Mouse (Mus musculus): ENCODE data around the gene Btnl2.
"Not testable (repeated sequence)": the region's sequence is repeated elsewhere in the genome, so short reads cannot be mapped to it uniquely, and the experiment has no call there.

The Btnl2 gene

GRCm38 (mm10) chr17:34354539-34354938 is at the start of gene Btnl2:
Btnl2 (plus strand) TSS chr17:34354822.
- no peak for DNase-seq

DNA sequence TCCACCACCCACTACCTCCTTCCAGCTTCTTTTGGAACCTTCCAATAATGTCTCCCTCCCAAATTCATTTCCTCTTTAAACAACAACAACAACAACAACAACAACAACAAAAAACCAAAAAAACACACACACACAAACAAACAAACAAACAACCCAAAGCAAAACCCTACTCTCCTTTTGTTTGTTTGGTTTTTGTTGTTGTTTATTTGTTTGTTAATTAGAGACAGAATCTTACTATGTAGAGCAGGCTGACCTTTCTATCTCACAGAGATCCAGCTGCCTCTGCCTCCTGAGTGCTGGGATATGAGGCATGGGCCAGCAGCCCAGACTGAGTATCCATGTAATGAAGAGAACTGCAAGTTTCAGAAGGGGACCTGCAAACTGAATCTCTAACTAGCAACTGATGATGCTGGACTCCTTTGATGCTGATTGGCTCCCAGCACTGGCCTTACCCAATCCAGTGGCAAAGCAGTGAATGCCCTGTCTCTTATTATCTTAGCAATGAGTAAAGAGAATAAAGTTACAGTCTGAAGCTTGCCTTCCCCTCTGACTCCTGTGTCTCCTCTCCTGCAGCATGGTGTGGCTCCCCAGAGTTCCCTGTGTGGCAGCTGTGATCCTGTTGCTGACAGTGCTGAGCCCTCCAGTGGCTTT is 49.1 kb upstream of the Btnl2 start, which contains the start of gene H2-Eb1:
TSS of gene H2-Eb1 (plus strand) at position 488 of the 651 bp plus-strand sequence.
- peak; percentile 57 to 77 for DNase-seq

GRCm38 (mm10) chr17:34306407-34306806 is 48.2 kb upstream of the Btnl2 start:
- no peak for DNase-seq

DNA sequence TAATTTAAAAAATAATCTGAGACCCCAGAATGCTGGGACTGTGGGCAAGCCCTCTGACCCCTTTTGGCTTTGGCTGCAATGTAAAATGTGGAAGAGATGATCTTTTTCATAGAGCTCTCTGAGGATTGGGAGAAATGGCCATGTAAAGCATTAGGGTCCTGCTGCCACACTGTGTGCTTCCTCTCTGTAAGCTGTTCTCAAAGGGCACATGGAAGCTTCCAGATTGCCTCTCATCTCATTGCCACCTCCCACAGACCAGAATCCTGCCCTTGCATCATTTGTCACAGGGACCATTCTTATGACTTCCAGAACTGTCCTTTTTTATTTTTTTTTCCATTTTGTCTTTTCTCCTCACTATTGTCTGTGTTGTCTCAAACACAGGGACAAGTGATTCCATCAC is 47.4 kb upstream of the Btnl2 start:
- no peak for DNase-seq

DNA sequence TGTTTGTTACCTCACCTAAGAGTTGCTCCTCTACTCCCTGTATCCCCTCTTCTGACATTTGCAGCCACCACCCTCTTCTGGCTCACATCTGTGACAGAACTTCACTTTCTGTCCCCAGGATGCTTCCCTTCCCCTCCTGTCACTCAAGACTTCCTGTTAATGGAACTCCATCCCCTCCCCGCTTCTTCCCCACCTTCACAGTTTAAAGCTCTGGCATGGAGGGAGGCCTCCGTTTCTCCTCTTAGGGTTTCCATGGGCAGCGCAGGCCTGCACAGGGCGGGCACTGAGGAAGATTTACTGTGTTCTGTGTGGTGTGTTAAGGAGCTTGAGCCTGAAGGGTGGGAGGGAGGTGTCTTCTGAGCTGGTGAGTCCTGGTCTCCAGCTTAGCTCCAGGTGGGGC is 46.5 kb upstream of the Btnl2 start:
- no peak for DNase-seq

GRCm38 (mm10) chr17:34309225-34309624 is 45.4 kb upstream of the Btnl2 start:
- no peak for DNase-seq

DNA sequence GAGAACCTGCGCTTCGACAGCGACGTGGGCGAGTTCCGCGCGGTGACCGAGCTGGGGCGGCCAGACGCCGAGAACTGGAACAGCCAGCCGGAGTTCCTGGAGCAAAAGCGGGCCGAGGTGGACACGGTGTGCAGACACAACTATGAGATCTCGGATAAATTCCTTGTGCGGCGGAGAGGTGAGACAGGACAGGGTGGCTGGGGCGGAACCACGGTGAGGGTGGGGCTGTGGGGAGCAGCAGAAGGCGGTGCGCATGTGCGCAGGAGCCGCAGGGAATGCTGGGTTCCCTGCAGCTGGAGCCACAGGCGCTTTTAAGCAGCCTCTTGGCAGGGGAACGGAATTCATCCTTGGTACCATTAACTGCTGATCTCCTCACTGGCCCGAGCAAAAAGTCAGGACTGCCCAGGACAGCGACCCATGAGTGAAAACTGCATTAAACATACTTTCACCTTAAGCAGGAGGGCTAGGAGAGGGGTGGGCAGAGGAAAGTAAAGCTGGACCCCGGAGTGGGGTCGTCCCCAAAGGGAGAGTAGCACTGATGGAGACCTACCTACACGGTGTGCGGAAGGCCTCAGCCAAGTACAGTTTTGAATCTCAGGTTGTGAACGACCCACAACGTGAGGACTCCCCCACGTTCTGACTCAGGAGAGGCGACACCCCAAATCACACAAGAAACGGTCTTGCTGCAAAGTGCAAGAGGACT is 44.8 kb upstream of the Btnl2 start:
- DNase-seq = peak; percentile 51 to 72

- not testable (repeated sequence) for DNase-seq
Measured at GRCm38 (mm10) chr17:34310526-34310925, 44.1 kb upstream of the Btnl2 start.

GRCm38 (mm10) chr17:34312185-34312584 is 42.4 kb upstream of the Btnl2 start:
- no peak for DNase-seq

- DNase-seq = peak; percentile 65 to 71
Measured at GRCm38 (mm10) chr17:34313393-34313792, 41.2 kb upstream of the Btnl2 start.

- no peak for DNase-seq
Measured at GRCm38 (mm10) chr17:34314286-34314685, 40.3 kb upstream of the Btnl2 start.

- no peak for DNase-seq
Measured at GRCm38 (mm10) chr17:34315512-34315911, 39.1 kb upstream of the Btnl2 start.

DNA sequence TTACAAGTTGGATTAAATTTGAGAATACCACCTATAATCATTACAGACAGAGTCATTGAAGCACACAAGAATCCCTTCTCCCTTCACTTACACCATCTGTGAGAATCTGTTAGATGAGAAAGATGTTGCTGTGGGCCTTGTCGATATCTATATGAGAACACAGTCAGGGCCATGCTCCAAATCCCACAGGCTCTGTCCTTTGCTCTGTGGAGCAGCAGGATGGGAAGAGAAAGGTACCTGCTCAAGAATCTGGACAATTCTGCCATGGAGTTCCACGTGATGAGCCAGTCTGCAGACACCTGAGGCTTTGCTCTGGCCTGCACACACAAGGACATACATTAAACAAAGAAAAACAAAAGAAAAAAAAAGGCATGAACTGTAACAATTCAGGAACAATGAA is 37.9 kb upstream of the Btnl2 start:
- no peak for DNase-seq

- DNase-seq = no peak
Measured at GRCm38 (mm10) chr17:34317275-34317674, 37.3 kb upstream of the Btnl2 start.

GRCm38 (mm10) chr17:34325436-34325835 is 29.2 kb upstream of the Btnl2 start, which contains the start of gene H2-Eb2:
H2-Eb2 (plus strand) TSS chr17:34325665.
- DNase-seq = no peak

GRCm38 (mm10) chr17:34326373-34326772 is 28.2 kb upstream of the Btnl2 start:
- DNase-seq = no peak

DNA sequence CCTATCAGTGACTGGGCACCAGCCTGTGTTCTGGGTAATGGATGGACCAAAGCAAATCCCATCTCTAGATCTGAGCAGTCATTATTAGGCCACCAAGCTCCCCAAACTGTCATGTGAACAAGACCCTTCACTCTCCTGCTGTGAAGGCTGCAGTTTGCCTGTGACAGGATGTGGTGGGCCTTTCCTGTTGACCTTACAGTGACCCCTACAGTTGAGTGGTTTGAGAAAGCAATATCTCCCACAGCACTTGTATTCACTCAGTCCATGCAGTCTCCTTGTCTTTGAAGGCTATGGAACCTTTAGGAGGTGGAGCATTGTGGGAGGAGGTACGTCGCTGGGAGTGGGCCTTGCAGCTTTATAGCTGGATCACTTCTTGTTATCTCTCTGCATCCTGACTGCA is 24.8 kb upstream of the Btnl2 start:
- no peak for DNase-seq

- no peak for DNase-seq
Measured at GRCm38 (mm10) chr17:34331200-34331599, 23.4 kb upstream of the Btnl2 start.

DNA sequence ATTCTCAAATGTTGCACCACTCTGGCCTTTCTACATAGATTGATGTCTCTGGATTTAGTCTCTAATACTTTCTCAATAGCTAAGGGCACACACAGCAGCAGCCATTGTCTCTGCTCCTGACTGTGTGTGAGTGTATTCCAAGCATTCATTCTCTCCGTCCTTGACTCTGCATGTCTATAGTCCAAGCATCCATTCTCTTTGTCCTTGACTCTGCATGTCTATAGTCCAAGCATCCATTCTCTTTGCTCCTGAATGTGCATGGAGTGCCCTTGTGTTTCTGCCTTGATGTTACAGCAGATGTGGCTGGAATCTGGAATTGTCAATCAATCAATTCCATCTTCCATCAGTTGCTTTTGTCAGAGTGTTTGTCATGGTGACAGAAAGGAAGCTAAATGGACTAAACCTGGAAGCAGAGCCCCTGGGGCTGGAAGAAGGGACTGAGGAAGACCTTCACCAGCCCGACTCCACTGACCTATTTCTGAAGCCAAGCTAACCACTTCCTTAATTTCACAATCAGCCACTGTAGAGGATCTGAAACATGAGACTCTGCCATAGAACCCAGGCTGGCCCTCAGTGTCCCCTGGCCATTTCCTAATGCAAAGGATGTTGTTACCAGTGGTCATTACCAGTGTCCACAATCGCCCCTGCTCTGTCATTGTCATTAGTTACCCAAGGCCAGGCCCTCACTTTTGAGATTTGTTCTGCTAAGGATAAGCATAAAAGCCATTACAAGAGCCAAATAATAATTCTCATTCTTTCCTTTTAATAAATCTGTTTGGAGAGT is 13.8 kb upstream of the Btnl2 start:
- no peak for DNase-seq

- DNase-seq = no peak
Measured at GRCm38 (mm10) chr17:34344882-34345281, 9.7 kb upstream of the Btnl2 start.

DNA sequence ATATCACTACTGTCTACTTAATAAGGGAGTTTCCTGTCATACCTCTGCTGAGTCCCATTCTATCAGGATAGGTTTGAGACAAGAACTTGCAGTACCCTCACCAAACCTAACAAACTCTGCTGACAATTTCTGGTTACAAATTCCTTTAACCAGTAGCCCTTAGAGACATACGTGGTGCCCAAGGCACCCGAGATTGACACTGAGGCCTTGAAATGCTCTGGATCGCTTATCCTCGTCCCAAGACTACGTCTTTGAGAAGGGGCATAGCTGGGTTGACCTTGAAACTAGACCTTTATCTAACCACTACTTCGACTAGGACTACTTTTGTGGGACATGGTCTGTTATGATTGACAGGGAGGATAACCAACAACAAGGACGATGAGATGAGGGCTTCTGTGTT is 9.1 kb upstream of the Btnl2 start:
- DNase-seq = no peak

DNA sequence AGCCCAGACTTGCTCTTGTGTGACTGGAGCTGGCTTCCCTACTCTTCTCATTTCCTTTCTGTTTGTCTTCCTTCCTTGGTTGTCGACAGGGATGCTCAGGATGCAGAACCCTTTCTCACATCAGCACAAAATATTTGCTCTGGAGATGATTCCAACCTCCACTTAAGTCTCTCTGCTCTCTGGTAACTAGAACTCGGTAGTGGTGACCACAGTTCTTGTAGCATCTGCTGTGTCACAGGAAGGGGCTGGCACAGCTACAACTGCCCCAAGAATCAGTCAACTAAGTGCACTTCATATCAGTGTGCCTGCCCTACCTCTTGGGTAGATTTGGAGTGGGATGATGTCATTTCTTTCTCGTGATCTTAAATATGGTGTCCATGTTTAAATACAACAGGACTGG is 8.6 kb upstream of the Btnl2 start:
- DNase-seq = no peak

GRCm38 (mm10) chr17:34347606-34348308 is 6.9 kb upstream of the Btnl2 start:
- DNase-seq = peak; percentile 5 to 10
